Mouse (Mus musculus) Patski (cell line): ENCODE measurements around the gene Olfr695. TPM values are rescaled to one million over a fixed set of nuclear protein-coding genes. Genes with fewer than 3 reads are reported as not detected.
"Not testable (repeated sequence)": the region's sequence is repeated elsewhere in the genome, so short reads cannot be mapped to it uniquely, and the experiment has no call there.

Experiments
- ATAC-seq: fragments of 100-300 bp; one replicate; pipeline ENCODE4 v1.8.0; 2021
- CTCF ChIA-PET: fragments of 350-600 bp; sonication (Branson Sonifier 250); formaldehyde crosslinking; loops from one replicate; lab custom pipeline; 2022; ENCODE audit warnings: inconsistent platforms; lab: Charles Lee
- POLR2A ChIA-PET: fragments of 350-600 bp; sonication (Branson Sonifier 250); formaldehyde crosslinking; loops from one replicate; lab custom pipeline; 2022; ENCODE audit warnings: antibody characterized with exemption, inconsistent platforms; lab: Charles Lee
- DNase-seq: peaks from one replicate; pipeline ENCODE4 v3.0.0-alpha.2; 2011; ENCODE audit warnings: low read depth, low spot score
- H3K27me3 ChIP-seq: fragments of 371-371 bp; one replicate; pipeline ENCODE4 v1.5.1; 2021
- CTCF ChIP-seq: fragments of 100-300 bp; IDR thresholded peaks from one replicate; pipeline ENCODE4 v1.5.1; 2021
- in situ Hi-C: fragments of 300-500 bp; cut with MboI; formaldehyde crosslinking; loops from 3 replicates; pipeline ENCODE4 v1.11.1; 2018; ENCODE audit warnings: low pct_unique_long_range_greater_than_20kb, mixed read lengths
- polyA plus RNA-seq: library from polyadenylated mRNA; unstranded; gene quantifications from one replicate; pipeline ENCODE4 v1.2.3, GENCODE M21; 2021

Gene Olfr695
- polyA plus RNA-seq = not detected

DNA sequence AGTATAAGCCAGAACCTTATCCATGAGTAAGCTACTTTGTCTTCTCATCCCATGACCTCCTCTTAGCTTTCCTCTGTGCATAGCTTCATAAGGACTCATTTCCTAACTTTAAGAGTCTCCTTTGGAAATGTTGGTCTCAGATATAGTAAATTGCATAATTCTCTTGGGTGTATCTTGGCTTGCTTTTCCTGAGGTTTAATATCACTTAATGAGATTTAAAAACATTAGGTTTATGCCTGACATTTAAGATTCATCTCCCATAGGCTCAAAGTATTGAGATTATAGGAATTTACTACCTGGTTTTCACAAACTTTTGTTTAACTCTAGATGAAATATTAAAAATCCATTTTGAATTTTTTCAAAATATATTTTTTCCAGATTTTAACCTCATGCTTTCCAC lies at the start of gene Olfr695:
Gene Olfr695 (minus strand): TSS at position 101 of the 400 bp plus-strand sequence.
- in situ Hi-C loops = no loop called here
- peaks cover 8% of the 10 kb centered on the region for H3K27me3 ChIP-seq
- ATAC-seq (no peak), DNase-seq (no peak)
- POLR2A ChIA-PET = no interaction called here
- CTCF ChIA-PET = no interaction called here
- no peak for TF ChIP-seq CTCF

DNA sequence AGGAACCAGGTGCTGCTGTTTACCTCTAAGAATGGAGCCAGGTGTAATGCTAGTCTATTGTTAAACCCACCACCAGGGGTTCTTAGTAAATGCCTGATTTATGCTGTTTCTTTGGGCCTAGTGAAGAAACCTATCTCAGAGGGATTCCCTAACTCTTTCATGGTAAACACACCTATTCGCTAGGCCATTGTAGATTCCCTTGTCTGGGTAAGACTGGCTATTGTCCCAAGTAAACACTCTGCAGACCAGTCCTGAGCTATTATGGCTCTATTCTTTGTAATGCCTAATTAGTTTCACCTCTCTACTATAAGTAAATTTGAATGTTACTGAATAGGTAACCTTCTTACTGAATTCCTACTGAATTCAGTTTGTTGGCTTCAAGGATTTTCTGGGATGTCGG lies 44.8 kb upstream of the Olfr695 start:
- DNase-seq, ATAC-seq, POLR2A ChIA-PET, CTCF ChIA-PET, in situ Hi-C loops, H3K27me3 ChIP-seq: not testable (repeated sequence)

- POLR2A ChIA-PET = no interaction called here
- TF ChIP-seq CTCF = no peak
- DNase-seq = no peak
- no peaks in the 10 kb centered on the region for H3K27me3 ChIP-seq
- CTCF ChIA-PET = no interaction called here
- ATAC-seq = no peak
- in situ Hi-C loops = no loop called here
These were observed 42.6 kb upstream of the Olfr695 start for GRCm38 (mm10) chr7:106758800-106759199.

DNA sequence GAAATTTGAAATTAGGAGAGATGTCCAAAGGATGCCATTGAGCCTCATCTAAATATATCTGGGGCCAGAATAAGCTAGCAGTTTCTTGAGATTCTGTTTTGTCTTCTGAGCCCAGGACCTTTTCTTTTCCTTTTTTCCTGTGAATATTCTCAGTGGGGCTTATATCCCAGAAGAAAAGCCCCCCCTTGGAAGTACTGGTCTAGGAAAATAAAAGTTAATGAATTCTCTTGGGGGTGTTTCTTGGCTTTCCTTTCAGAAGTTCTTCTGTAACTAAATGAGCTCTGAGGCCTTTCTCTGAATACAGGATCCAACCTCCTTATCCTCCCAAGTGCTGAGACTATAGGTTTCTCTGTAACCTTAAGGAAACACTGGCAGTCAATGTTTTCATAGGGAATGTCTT lies 39.1 kb upstream of the Olfr695 start, which contains the start of gene Olfr698:
Gene Olfr698 (minus strand): TSS at position 101 of the 400 bp plus-strand sequence.
- no peak for DNase-seq
- TF ChIP-seq CTCF = no peak
- ChIA-PET CTCF (no interaction called here), POLR2A (no interaction called here)
- no peaks in the 10 kb centered on the region for H3K27me3 ChIP-seq
- no peak for ATAC-seq
- in situ Hi-C loops = no loop called here

DNA sequence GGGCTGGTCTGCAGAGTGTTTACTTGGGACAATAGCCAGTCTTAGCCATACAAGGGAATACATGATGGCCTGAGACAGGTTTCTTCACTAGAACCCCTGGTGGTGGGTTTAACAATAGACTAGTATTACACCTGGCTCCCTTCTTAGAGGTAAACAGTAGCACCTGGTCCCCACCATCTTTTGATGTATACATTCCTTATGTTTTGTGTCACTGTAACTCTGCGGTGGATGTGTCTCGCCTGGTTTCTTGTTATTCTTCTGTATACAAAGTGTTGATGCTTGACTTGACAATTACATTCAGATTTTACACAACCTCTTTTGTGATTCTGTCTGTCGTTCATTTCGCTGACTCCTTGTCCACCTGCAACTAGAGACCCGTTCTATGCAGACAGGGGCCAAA lies 29.6 kb upstream of the Olfr695 start:
- in situ Hi-C loops = no loop called here
- no peak for DNase-seq
- no peaks in the 10 kb centered on the region for H3K27me3 ChIP-seq
- TF ChIP-seq CTCF = no peak
- CTCF ChIA-PET = no interaction called here
- ATAC-seq = no peak
- POLR2A ChIA-PET = no interaction called here

DNA sequence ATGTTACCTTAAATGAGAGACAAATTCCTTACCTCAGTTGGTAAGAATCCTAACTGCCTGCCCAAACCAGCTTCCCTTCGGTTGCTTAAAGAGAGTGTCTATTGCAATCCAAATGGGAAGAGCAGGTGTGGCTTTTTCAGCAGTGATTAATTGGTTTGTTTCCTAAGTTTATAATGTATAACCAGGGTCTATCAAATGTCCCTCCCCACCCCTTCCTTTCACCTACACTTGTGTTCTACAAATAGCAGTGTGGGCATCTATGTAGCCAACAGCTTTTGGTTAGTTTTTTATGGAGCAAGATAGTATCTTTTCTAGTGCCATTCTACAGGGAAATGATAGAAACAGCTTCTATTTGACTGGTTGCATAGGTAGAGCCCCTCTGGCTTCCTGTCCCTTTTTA lies 26.1 kb upstream of the Olfr695 start, which contains the start of gene Olfr697:
Gene Olfr697 (minus strand): TSS at position 101 of the 400 bp plus-strand sequence.
- POLR2A ChIA-PET = no interaction called here
- DNase-seq = no peak
- ATAC-seq = no peak
- in situ Hi-C loops = no loop called here
- TF ChIP-seq CTCF = no peak
- no peaks in the 10 kb centered on the region for H3K27me3 ChIP-seq
- CTCF ChIA-PET = no interaction called here

DNA sequence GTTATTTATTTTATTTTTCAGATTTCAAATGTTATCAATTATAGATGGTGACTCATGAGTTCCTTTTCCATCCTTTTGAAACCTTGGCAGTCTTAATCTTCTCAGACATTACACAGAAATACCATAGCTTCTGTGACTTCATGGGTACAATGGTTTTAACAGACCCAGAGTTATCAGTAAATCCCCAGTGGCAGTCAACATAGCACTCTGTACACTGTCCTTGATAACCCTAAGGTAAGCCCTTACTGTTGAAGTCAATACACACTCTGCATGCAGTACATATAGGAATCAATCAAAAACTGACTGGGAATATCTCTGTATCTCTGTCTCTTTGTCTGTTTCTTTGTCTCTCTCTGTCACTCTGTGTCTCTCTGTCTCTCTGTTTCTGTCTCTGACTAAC lies 20.8 kb upstream of the Olfr695 start:
- in situ Hi-C loops = loop anchor here (5.0 kb wide), 1 partner anchor 60 kb away; no protein-coding TSS in a partner anchor
- no peak for TF ChIP-seq CTCF
- DNase-seq = no peak
- ATAC-seq = no peak
- H3K27me3 ChIP-seq = peaks cover 4% of the 10 kb centered on the region
- CTCF ChIA-PET = no interaction called here
- POLR2A ChIA-PET = no interaction called here

DNA sequence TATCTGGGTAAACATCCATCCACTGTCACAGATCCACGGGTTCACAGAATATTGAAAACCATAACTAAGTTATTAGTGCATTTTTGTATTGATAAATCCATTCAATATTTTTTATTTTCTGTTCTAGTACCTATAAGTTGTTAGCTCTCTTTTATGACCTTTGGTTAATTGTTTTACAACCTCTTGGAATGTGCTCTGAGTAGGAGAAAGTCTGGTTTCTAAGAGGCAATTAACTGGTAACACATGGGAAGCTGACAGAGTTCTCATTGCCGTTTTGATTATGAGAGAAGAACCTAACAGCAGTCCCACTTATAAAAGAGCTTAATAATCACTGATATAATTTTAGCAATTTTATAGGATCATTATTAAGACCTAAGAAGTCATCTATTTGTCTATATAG lies 17.5 kb upstream of the Olfr695 start:
- TF ChIP-seq CTCF = no peak
- ATAC-seq = no peak
- POLR2A ChIA-PET = no interaction called here

DNA sequence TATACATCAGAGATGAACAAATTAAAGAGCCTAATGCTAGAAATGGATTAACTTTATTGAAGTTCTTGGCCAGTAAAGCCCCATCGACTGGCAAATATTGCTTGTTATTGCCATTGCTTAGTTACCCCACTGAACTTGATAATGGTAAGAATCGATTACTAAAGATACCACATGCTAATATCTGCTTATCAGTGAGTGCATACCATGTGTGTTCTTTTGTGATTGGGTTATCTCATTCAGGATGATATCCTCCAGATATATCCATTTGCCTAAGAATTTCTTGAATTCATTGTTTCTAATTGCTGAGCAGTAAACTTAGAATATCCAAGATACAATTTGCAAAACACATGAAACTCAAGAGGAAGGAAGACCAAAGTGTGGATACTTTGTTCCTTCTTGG lies 9.5 kb upstream of the Olfr695 start:
- POLR2A ChIA-PET, in situ Hi-C loops, CTCF ChIA-PET, ATAC-seq, DNase-seq, H3K27me3 ChIP-seq: not testable (repeated sequence)

More for the DNA sequence above, 17.5 kb upstream of the Olfr695 start:
- DNase-seq = no peak
- in situ Hi-C loops = no loop called here
- peaks cover 7% of the 10 kb centered on the region for H3K27me3 ChIP-seq
- CTCF ChIA-PET = no interaction called here

DNA sequence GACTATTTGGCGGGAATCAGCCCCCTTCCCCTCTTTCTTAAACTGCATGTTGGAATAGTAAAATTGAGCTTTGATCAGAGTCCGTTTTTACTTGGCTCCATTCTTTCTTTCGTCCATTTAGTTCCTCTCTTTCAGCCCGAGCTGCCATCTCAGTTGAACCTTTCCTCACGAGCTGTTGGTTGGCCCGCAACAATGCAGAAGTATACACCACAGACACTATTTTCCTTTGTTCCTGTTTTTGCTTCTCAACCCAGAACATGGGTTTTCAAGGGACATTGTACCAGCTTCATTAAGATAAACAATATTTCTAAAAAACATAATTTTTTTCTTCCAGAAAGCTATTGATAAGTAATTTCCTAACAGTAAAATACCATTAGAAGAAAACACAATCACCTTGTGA lies 4.7 kb downstream of the Olfr695 start:
- DNase-seq (no peak), ATAC-seq (no peak)
- in situ Hi-C loops = no loop called here
- peaks cover 8% of the 10 kb centered on the region for H3K27me3 ChIP-seq
- ChIA-PET CTCF (no interaction called here), POLR2A (no interaction called here)
- no peak for TF ChIP-seq CTCF

GRCm38 (mm10) chr7:106707705-106708104 lies 8.5 kb downstream of the Olfr695 start:
- CTCF ChIA-PET, POLR2A ChIA-PET, H3K27me3 ChIP-seq, DNase-seq, ATAC-seq, in situ Hi-C loops: not testable (repeated sequence)

DNA sequence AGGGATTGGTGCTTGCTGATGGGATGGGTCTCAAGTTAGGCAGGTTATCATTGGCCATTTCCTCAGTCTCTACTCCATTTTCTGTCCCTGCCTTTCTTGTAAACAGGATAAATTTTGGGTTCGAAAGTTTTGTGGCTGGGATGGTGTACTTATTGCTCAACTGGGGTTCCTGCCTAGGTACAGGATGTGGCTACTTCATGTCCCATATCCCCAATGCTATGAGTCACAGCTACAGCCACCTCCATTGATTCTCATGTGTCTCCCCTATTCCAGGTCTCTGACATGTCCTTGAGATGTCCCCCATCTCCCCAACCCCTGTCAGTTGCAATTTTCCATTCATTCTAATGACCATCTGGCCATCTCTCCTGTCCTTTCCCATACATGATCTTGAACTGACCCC lies 19.3 kb downstream of the Olfr695 start:
- in situ Hi-C loops = no loop called here
- DNase-seq (no peak), ATAC-seq (no peak)
- H3K27me3 ChIP-seq = peaks cover 2% of the 10 kb centered on the region
- no peak for TF ChIP-seq CTCF
- POLR2A ChIA-PET = no interaction called here
- CTCF ChIA-PET = no interaction called here
